Mouse (Mus musculus) urinary bladder, postnatal 36 days (tissue): ENCODE measurements around the gene Asah2.
A peak's percentile ranks its signal among the peaks of the same experiment; 100 is the strongest.
"Not testable (repeated sequence)": the region's sequence is repeated elsewhere in the genome, so short reads cannot be mapped to it uniquely, and the experiment has no call there.

Source experiments
- DNase-seq, 2 experiments: peaks; one replicate each; pipeline ENCODE4 v3.0.0; 2022; ENCODE audit warnings: low spot score in 2 of 2, mixed read lengths in 1 of 2

Gene Asah2

DNA sequence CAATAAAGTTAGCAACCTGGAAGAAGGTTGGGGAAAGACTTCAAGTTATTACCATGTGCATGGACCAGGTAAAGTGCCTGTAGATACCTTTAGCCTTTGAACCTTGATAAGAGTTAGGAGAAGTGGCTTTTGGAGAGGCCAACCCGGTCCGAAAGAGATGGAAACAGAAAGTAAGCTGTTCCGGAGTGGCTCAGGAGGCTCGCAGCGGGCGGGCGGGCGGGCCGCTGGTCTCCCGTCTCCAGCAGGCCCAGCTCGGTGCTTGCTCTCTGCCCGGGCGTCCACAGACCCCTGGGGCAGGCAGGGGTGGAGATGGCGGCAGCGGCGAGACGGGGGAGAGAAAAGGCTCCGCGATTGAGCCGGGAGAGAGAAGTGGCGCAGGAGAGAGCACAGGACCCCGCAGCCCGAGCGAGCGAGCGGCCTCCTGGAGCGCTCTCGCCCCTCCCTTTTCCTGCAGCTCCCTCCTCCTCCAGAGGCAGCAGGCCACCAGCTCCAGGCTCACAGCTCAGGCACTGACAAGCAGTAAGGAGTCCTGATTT lies at the start of gene Asah2:
Asah2 (minus strand) TSS at position 441 of the 536 bp plus-strand sequence.
- DNase-seq: peak; percentile 66 to 74

DNA sequence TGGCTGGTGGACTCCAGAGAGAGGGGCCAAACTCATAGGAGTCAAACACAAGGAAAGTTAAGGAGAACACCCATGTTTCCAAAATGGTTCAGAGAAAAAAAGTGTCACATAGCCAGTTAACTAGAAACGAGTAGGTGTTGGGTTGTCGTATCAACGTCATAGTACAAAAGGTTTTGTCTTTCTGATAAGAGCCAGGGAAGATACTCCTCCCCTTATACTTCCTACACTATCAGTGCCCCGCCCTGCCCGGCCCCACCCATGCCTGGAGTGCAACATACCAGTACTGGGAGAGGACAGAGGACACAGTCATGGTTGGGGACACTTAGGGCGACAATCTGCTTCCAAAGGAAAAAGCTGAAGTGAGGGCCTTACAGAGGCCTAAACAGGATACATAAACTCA lies 49.0 kb upstream of the Asah2 start:
- DNase-seq: no peak

DNA sequence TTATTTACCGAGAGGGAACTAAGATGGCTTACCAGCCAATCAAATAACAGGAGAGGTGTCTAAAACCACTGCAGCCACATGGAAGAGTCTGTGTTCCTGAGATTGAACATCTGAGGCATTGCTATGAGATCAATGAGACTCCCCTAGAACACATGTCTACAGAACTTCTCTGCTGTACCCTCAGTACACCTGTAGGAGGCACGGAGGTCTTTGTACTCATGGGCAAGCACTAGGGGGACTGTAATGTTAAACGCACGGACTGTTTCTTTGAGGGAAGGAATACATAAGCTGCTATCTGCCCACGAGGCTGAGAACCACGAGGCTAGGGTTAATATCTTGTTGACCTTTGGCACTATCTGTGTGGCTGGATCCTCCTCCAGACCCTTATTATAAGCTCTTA lies 44.5 kb upstream of the Asah2 start:
- no peak for DNase-seq

DNA sequence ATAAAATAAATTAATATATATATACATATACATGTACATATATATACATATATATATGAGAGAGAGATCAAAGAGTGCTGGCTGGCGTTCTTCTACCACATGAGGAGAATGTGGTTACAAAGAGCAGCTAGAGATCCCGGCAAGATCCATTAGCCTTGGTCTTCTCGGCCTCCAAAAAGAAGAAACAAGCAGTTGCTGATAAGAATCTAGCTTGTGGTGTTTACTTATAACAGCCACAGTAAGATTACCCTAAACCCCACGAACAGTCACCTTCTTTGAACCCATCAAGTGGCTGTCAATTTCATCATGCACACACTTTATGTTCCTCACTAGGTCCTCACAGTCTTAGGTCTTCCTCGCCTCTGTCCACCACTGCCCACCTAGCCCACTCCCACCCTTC lies 40.7 kb upstream of the Asah2 start:
- no peak for DNase-seq

DNA sequence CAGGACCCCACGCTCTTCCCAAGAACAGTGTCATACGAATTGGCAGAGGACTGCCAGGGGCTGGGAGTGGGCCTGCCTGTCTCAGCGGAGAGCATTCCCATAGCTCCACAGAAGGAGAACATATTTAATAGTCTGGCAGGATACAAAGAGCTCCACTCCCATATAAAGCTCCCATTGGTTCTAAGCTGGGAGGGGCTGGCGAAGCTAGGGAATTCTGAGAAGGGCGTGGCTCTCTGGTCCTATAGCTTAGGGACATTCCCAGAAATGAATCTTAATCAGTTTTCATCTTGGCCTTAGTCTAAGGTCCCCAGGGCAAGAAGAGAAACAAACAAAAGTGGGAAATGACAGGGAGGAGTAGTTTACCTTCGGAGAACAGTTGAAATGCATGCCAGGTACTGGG lies 34.4 kb upstream of the Asah2 start:
- DNase-seq: no peak

DNA sequence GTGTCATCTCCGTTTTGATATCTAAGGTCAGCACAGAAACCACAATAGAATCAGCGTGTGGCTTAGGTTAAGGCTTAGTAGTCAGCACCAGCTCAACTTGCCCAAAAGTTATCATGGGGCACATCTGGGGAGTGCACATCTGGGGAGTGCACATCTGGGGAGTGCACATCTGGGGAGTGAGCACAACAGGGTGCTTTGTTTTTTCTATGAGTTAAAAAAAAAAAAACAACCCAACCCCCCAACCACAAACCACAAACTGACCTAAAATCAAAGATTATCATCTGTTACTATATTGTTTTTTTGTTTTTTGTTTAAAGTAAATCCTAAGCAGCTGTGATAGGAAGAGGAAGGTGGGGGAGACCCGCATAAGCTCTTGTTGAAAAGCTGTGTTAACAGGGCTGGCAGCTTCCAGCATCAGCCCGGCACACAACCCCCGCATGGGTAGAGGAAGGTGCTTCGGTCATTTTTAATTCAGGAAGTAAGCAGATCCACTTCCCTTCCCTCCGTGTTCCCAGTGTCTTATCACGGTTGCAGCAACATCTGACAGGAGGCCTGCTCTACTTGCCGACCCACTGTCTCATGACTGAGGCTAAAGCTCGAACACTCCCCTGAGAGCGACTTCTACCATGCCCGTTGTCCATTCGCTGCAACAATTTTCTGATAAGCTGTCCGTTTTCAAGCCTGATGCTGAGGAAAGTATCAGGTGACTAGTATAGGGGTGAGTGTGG lies 30.5 kb upstream of the Asah2 start:
- no peak for DNase-seq

DNA sequence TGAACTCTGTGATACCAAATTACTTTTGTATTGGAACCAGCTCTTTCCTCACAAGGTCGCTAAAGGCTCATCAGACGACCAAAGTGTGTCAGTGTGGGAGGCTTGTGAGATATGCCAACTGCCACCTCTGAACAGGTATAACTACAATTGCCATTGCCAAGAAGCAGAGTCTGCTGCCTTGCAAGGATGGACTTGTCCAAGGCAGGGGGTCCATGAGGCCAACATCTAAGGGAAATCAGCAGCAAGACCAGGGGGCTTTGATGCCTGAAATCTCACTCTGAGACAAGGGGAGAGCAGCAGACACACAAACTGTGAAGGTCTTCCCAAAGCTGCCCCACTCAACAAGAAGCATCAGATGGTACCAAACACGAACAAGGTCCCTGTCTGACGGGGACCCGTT lies 29.9 kb upstream of the Asah2 start:
- no peak for DNase-seq

DNA sequence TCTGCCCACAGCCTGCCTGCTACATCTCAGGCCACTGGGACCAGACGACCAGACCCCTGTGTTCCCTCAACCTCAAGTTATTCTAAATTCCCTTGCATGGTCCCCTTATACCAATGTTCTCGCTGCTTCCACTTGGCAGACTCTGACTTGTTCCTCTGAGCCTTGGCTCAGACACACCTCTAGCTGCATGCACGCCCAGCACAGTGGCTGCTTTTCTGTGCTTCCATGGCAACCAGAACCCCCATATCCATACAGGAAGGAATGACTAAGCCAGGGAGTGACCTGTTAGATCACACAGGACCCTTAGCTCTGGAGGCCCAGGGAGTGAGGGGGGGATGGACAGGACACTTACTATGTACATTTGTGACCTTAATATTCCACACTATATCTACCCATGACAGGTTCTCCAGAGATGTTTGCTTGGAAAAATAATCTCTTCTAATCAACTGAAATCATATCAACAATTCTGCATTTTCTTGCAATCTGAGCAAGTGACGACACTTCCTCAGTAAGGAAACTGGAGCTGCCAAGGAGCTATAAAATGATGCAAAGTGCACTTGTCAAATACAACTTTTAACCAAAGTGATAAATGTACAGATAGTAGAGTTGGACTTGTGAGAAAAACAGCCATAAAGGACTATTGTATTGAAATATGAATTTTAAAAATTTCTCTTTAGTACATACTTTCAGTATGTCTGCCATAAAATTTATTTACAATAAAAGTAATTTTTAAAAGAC lies 29.0 kb upstream of the Asah2 start:
- no peak for DNase-seq

DNA sequence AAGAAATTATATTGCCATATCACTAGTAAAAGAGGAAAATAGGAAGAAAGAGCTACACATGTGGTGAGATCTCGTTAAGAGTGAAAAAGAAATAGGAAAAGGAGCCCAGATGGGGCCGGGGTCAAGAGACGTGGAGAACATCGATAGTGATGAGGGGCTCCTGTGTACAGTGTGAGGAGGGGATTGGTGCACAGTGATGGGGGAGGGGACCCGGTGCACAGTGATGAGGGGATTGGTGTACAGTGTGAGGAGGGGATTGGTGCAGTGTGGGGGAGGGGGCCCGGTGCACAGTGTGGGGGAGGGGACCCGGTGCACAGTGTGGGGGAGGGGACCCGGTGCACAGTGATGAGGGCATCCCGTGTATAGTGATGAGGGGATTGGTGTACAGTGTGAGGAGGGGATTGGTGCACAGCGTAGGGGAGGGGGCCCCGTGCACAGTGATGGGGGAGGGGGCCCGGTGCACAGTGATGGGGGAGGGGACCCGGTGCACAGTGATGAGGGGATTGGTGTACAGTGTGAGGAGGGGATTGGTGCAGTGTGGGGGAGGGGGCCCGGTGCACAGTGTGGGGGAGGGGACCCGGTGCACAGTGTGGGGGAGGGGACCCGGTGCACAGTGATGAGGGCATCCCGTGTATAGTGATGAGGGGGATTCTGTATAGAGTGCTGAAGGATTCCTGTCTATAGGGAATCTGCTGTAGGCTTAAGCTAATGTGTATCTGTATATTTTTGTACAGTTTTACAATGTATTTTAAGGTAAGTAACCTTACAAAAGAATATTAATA lies 23.9 kb upstream of the Asah2 start:
- not testable (repeated sequence) for DNase-seq

DNA sequence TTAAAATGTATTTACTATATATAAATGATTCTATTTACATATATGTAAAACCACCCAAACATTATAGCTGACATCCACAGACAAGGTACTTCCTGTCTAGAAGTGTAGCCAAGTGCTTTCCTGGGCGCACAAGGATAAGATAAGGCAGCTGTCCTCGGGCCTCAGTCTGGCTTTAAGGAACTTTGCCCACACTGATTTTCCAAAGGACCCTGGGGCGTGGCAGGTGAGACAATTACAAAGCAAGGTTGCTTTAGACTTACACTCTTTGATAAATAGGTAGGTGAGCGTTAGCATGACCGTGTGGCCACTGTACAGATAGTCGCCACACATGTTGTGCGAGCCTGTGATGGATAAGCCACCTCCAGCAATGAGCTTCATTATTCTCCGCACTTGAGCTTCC lies 21.3 kb upstream of the Asah2 start:
- no peak for DNase-seq

DNA sequence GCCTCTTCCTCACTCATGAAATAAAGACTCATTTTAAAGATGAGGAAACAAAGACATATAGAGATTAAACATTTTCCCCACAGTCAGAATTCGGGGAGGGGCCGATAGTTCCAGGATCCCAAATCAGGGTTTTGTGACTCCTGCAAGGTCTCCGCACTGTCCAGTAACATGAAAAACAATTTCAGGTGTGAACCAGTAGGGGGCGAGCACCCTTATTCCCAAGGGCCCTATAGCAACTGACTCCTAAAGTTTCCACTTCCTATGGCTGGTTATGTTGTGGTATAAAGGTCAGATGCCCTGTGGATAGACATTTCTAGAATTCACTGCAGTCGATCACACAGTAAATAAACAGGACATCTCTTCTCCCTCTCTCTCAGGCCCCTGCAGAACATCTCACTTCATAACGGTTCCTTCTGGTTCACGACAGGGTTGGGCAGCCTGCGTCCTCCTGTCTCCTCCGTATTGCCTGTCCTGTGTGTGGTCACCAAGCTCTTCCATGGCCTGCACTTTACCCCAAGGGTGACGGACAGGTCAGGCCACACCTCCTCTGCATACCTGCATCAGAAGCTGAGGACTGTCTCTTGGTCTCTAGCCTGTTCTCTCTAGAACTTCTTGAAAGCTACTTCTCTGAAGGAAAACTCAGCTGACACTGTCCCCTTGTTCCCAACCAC lies 19.3 kb upstream of the Asah2 start:
- no peak for DNase-seq

DNA sequence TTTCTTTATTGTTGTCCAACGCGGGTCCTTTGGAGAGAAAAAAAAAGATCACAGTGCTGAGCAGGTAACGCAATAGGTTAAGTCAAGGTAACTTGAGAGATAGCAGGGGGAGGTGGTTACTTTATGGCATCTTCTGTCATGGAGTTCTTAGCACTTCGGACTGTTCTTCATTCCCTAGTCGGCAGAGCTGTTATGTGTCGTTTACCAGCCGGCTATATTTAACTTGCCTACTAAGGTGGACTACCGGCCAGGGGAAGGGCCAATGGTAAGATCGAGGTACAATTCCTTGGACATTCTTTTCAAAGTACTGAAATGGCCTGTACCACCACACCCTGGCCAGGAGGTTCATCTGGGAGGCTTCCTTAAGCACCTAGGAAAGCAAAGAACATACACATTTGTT lies 16.1 kb upstream of the Asah2 start:
- no peak for DNase-seq

DNA sequence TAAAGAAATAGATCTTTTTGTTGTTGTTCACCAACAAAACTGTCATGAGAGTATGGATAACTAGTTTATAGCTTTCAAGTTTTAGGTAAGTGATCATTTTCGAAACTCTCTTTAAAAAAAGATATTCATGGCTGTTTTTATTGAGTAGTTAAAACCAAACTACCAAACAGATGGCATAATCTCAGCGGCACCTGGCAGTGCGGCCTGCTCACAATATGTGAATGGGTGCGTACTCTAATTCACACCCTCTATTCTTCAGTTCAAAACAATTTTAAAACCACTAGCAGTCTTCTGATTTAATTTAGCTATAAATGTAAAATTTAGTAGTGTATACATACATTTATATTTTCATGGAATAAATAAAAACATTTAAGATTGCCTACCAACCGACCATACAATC lies 15.2 kb upstream of the Asah2 start:
- DNase-seq: no peak

DNA sequence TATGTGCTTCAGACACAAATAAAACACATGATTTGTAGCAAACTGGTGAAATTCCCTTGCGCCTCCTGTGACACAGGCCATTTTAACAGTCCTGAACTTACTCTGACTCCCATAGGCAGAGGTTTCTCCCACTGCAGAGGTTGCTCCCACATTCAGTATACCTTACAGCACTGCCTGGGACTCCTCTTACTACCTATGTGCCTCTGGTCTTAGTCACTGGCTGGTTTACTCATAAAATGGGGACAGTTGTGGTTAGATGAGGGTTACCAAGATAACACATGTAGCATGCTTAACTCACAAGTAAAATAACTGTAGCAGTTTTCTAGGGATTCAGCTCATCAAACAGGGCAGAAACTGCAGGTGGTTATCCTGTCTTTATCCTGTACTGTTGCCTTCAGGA lies 12.8 kb upstream of the Asah2 start:
- no peak for DNase-seq

DNA sequence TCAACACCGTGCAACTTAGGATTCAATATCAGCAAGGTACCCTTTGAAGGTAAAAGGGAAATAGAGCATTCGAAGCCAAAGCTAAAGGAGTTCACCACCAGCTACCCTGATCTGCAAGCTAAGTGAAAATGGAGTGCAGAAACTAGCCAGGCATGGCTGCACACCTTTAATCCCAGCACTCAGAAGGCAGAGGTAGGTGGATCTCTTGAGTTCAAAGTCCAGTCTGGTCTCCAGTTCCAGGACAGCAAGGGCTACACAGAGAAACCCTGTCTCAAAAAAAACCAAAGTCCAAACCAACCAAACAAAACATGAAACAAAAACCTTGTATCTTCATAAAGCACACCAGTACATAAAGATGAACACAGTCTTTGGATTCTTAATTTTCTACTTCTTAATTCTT lies 11.7 kb upstream of the Asah2 start:
- no peak for DNase-seq

DNA sequence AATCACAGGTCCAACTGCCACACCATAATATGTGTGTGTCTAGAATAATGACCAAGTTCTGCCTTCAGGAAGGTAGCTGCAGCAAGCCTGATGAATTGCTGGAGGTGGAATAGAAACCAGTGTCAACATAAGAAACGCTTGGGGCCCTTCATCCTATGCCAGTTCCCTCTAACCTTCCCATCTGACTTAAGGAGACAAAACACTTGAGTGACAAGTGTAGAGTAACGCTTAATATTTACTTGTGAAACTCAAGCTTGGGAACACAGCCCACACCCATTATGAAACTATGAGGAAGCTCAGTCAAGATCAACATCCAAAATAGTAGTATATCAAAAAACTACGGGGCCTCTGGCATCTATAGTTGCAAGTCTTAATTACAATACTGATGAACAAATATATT lies 10.5 kb upstream of the Asah2 start:
- DNase-seq: no peak

DNA sequence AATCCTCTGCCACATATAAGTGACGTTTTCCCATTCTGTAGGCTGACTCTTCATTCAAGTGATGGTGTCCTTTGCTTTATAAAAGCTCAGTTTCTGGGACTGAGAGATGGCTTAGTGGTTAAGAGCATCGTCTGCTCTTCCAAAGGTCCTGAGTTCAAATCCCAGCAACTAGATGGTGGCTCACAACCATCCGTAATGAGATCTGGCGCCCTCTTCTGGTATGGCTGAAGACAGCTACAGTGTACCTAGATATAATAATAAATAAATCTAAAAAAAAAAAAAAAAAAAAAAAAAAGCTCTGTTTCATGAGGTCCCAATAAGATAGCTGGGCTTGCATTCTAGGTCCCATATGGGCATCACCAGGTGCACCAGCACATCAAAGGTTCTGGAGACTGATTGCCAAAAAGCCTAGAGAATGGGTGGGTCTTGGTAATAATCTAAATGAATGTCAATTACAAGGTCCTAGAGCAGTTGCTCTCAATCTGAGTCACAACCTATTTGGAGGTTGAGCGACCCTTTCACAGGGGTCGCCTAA lies 9.5 kb upstream of the Asah2 start:
- DNase-seq: no peak

DNA sequence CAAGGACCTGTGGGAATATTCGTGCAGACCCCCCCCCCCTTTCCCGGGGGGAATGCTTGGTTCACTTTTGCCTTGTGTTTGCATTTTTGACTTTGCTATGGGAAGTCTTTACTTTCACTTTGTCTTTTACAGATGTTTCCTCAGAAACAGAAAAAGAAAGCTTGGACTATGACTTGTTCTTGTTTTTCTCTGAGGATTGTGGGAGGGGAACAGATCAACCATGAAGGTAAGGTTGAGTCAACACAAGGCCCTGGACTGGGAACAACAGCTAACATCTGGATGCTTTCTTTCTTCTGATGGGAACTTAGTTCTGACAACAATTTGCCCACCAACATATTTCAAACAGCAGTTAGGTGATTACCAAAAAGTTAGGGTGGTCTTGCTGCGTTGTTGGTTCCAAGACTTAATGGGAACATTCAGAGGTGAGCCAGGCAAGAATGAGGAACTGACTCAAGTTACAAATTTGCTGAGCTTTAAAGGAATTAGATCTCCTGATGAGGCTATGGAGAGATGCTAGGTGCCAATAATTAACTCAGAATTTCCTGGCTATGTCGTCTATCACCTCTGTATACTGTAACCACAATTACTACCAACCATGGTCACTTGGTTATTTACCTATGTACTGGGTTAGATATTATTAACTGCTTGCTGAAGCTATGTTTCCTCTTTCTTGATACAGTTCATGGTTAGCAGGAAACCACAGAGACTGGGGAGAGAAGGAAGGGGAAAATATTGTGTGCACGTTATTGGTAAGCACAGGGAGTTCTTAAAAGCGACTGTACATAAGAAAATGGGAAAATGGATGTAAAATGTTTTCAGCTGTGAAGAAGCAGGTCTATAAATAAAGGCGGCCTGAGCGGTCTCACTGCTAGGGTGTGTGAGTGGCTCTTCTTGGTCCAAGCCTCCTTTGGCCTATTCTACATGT lies 4.1 kb upstream of the Asah2 start:
- DNase-seq: no peak

DNA sequence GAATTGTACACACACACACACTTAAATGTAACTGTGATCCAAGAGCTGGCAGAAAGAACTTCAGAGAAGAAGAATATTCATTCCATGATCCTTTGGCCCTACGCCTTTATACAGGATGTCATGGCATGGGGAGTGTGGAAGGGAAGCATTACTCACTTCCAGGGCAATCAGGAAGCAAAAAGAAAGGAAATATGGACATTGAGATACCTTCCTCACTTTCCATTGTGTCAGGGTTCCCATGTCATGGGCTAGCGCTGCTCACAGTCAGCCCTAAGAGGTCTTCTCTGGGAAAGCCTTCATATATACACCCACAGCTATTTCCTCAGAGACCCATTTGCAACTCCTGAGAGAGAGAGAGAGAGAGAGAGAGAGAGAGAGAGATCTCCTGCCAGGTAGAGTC lies 1.3 kb downstream of the Asah2 start:
- no peak for DNase-seq

DNA sequence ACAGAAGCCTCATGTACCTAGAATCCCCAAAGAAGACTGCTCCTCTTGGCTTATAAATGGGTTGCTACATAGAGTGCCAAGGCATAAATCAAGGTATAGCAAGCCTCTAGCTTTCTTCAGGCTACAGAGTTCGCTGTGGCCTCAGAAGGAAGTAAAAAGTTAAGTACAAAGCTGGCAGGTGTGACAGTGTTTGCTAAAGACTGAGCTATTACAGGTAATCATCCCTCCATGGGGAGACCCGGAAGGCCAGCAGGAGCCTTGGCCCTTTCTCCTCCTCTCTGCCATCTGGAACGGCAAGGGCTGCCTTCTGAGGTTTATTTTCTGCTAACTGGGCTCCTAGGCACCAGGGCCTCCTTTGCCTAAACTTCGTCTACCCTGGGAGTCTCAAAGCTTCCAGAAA lies 3.8 kb downstream of the Asah2 start:
- DNase-seq: no peak

DNA sequence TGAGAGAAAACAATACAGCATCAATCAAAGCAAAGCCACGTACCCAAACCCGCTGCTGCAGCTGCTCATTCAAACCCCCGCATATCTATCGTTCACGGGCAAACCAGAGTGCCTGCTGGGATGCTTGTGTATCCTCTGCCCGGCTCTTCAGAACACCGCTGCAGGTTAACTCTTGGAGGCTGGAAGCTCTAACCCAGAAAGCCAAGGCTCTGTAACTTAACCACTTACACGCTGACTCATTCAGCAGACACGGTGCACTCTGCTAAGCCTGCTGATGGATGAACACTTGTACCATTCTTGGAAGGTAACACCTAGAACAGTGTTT lies 5.1 kb downstream of the Asah2 start:
- no peak for DNase-seq
